Mouse (Mus musculus): Measurements from ENCODE around the gene Vti1a.

GRCm38 (mm10) chr19:55419961-55420360 lies 103.9 kb downstream of the Vti1a start:
- no peak for TF ChIP-seq POLR2A (IDR thresholded peaks at IDR 0.05; ENCODE audit: extremely low read depth, insufficient read depth, low read length)
- TF ChIP-seq CTCF (IDR thresholded peaks at IDR 0.05; ENCODE audit: extremely low read depth, insufficient read depth, low read length), result no peak

Measured in cortical plate, adult 2 months (tissue).